Mouse (Mus musculus) ovary, postnatal 36 days (tissue): Measurements from ENCODE around the gene 2310011J03Rik.
A peak's percentile ranks its signal among the peaks of the same experiment; 100 is the strongest.

Experiments used
- DNase-seq: peaks from one replicate; pipeline ENCODE4 v3.0.0; 2022; ENCODE audit warnings: low spot score, mixed read lengths

Gene 2310011J03Rik

GRCm38 (mm10) chr10:80341491-80342304 lies 21.4 kb upstream of the 2310011J03Rik start:
- no peak for DNase-seq

- DNase-seq = no peak
Observed at GRCm38 (mm10) chr10:80341026-80341425, 20.7 kb upstream of the 2310011J03Rik start.

- peak; percentile 80 for DNase-seq
Observed at GRCm38 (mm10) chr10:80339941-80340750, 19.8 kb upstream of the 2310011J03Rik start.

- no peak for DNase-seq
Observed at GRCm38 (mm10) chr10:80336263-80336662, 15.9 kb upstream of the 2310011J03Rik start.

GRCm38 (mm10) chr10:80332525-80332989 lies 12.2 kb upstream of the 2310011J03Rik start:
- no peak for DNase-seq

GRCm38 (mm10) chr10:80331636-80332524 lies 11.5 kb upstream of the 2310011J03Rik start:
- DNase-seq = no peak

GRCm38 (mm10) chr10:80330888-80331287 lies 10.6 kb upstream of the 2310011J03Rik start:
- DNase-seq = no peak

GRCm38 (mm10) chr10:80330084-80330483 lies 9.7 kb upstream of the 2310011J03Rik start:
- DNase-seq = no peak

GRCm38 (mm10) chr10:80329273-80330081 lies 9.1 kb upstream of the 2310011J03Rik start, which contains the start of the genes Pcsk4 and Reep6:
Gene Pcsk4, minus strand, starts transcription at chr10:80329498.
Gene Reep6, plus strand, starts transcription at chr10:80329953.
- DNase-seq = peak; percentile 96

- DNase-seq = no peak
Observed at GRCm38 (mm10) chr10:80325045-80325444, 4.7 kb upstream of the 2310011J03Rik start.

- no peak for DNase-seq
Observed at GRCm38 (mm10) chr10:80324120-80325037, 4.0 kb upstream of the 2310011J03Rik start.

- peak; percentile 76 for DNase-seq
Observed at GRCm38 (mm10) chr10:80323261-80324119, 3.2 kb upstream of the 2310011J03Rik start.

GRCm38 (mm10) chr10:80322811-80323211 lies 2.5 kb upstream of the 2310011J03Rik start:
- DNase-seq = no peak

- no peak for DNase-seq
Observed at GRCm38 (mm10) chr10:80321670-80322581, 1.6 kb upstream of the 2310011J03Rik start.

- no peak for DNase-seq
Observed at GRCm38 (mm10) chr10:80321014-80321669, 805 bp upstream of the 2310011J03Rik start.

GRCm38 (mm10) chr10:80317011-80317410 lies 3.3 kb downstream of the 2310011J03Rik start:
- DNase-seq = no peak

GRCm38 (mm10) chr10:80316359-80316781 lies 4.0 kb downstream of the 2310011J03Rik start:
- DNase-seq = no peak
